Mouse (Mus musculus) G1E (cell line): ENCODE measurements at regions not wholly inside any gene's neighbourhood (a gene's known extent, or its start where the extent isn't known, plus 50 kb on each side); places are given as distances from the start of the nearest gene placed in this dataset.

Source experiments
- ATAC-seq: 2 replicates; pipeline ENCODE4 v1.8.0; 2016; ENCODE audit warnings: mild to moderate bottlenecking; ENCODE audit not compliant: insufficient number of reproducible peaks, poor library complexity, low FRiP score, severe bottlenecking; ENCODE audit errors: extremely low read depth
- DNase-seq: peaks from one replicate; pipeline ENCODE4 v3.0.0; 2012; ENCODE audit warnings: low spot score
- H3K27me3 ChIP-seq: 2 replicates; pipeline ENCODE4 v1.6.1; 2012; ENCODE audit warnings: mild to moderate bottlenecking, low read length, inconsistent platforms; ENCODE audit not compliant: insufficient read depth
- H3K36me3 ChIP-seq: replicated peaks from 2 replicates; pipeline ENCODE3; 2012; ENCODE audit warnings: mild to moderate bottlenecking, inconsistent platforms
- H3K4me1 ChIP-seq: 2 replicates; pipeline ENCODE4 v1.6.1; 2012; ENCODE audit warnings: low read depth, low read length, inconsistent platforms, mixed read lengths; ENCODE audit not compliant: insufficient read depth
- H3K4me3 ChIP-seq: 2 replicates; pipeline ENCODE4 v1.5.1; 2012; ENCODE audit warnings: low read depth, mild to moderate bottlenecking, inconsistent platforms, low read length, moderate library complexity, mixed read lengths
- H3K9me3 ChIP-seq: replicated peaks from 2 replicates; pipeline ENCODE4 v1.6.1; 2012; ENCODE audit warnings: inconsistent platforms
- CTCF ChIP-seq: IDR thresholded peaks from 2 replicates; pipeline ENCODE4 v1.5.1; 2012; ENCODE audit warnings: low read depth, low read length, inconsistent platforms, mixed read lengths
- GATA1 ChIP-seq: IDR thresholded peaks from 2 replicates; pipeline ENCODE4 v1.6.1; 2012; ENCODE audit warnings: borderline replicate concordance, low read length, inconsistent platforms, mixed read lengths
- GATA2 ChIP-seq: IDR thresholded peaks from 2 replicates; pipeline ENCODE4 v1.6.1; 2012; ENCODE audit warnings: low read depth, low read length, inconsistent platforms, borderline replicate concordance
- POLR2AphosphoS5 ChIP-seq: IDR thresholded peaks from 2 replicates; pipeline ENCODE4 v1.6.1; 2012; ENCODE audit warnings: low read depth, low read length, inconsistent platforms; ENCODE audit not compliant: insufficient replicate concordance
- TAL1 ChIP-seq: conservative IDR thresholded peaks from 2 replicates; pipeline ENCODE4 v1.6.1; 2012; ENCODE audit warnings: low read depth, low read length, inconsistent platforms, mixed read lengths

DNA sequence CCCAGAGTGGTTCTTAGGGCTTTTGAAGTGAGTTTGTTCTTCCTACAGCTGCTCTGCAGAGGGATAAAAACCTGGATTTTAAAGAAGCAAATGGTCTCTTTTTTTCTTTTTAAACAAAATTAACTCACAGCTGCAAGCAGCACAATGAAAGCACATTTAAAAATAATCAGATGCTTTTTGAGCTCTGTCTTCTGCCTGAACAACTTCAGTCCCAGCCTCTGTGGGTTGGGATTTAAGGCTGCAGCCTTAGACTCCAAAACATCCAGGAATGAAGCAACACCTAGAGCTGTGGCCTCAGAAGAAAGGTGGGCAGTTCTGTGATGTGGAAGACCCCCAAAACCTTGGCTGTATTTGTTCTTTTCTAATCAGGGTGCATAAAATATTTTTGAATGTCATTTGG lies 446.7 kb upstream of the Pkn2 start:
- ATAC-seq = no peak
- DNase-seq = no peak
- H3K4me1 ChIP-seq = no peaks in the 10 kb centered on the region
- TF ChIP-seq GATA1 (no peak), POLR2AphosphoS5 (no peak), GATA2 (no peak), TAL1 (no peak), CTCF (no peak)
- H3K27me3 ChIP-seq = no peaks in the 10 kb centered on the region
- H3K4me3 ChIP-seq = no peak overlapping the region
- peaks cover 14% of the 10 kb centered on the region; the same call in 1 of the 2 replicates for H3K9me3 ChIP-seq
- no peaks in the 10 kb centered on the region for H3K36me3 ChIP-seq

DNA sequence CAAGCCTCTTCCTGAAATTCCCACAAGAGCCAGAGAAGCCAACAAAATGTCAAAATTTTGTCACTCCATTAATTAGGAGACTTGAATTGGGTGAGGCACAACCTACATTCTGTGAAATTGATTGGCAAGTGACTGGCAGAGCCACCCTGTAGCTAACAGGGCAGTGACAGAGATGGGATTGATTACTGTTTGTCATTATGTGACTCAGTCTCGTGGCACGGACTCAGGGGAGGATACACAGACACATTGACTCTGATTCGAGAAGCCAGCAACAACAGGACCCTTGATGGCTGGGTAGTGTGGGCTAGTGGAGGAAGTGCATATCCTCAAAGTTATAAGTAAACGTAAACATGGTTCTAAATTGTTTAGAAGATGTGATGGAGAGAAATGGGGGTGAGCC lies 445.8 kb upstream of the Pkn2 start:
- TF ChIP-seq POLR2AphosphoS5 (no peak), CTCF (no peak), TAL1 (no peak), GATA1 (no peak), GATA2 (no peak)
- no peak for ATAC-seq
- peaks cover 12% of the 10 kb centered on the region; the same call in 1 of the 2 replicates for H3K9me3 ChIP-seq
- H3K4me3 ChIP-seq = no peak overlapping the region
- no peaks in the 10 kb centered on the region for H3K27me3 ChIP-seq
- no peak for DNase-seq
- H3K4me1 ChIP-seq = no peaks in the 10 kb centered on the region
- H3K36me3 ChIP-seq = no peaks in the 10 kb centered on the region

DNA sequence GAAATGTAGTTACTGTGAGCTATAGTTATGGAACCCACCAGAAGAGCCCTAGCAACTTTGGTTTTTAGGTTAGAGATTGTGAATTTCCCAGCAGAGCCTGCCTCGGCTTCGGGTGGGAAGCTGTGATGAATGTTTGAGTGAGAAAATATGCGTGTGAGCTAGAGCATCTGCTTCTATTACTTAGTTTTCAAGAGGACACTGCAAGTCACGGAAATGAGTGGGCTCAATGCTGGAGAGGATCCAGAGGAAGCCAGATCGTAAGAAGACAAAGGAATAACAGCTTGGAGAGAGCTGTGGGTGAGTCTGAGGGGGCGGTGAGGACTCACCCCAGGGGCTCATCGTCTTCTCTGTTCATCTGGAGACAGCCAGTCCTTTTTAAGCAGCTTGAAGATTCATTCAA lies 434.7 kb upstream of the Pkn2 start:
- ATAC-seq (no peak), DNase-seq (no peak)
- H3K9me3 ChIP-seq = peaks cover 17% of the 10 kb centered on the region
- no peak overlapping the region for H3K4me3 ChIP-seq
- no peaks in the 10 kb centered on the region for H3K4me1 ChIP-seq
- TF ChIP-seq POLR2AphosphoS5 (no peak), GATA2 (no peak), GATA1 (no peak), CTCF (no peak), TAL1 (no peak)
- no peaks in the 10 kb centered on the region for H3K36me3 ChIP-seq
- no peaks in the 10 kb centered on the region for H3K27me3 ChIP-seq

DNA sequence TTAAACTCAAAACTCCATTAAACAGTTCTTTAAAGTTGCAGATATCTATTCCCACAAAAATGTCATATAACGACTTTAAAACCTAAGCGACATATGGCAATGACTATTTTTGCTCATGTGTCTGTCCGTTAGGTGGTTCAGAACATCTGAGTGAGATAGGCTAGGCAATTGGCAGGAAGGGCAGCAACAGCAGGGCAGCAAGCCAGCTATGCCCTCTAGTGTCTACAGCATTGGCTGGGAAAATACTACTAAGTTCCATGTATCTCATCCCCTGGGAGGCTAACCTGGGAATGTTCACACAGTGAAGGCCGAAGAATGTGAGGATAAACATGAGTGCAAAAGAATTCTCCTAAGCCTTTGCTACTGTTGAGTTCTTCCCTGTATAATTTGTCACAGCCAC lies 410.0 kb upstream of the Pkn2 start:
- Histone ChIP-seq H3K27me3 (no peaks in the 10 kb centered on the region), H3K4me3 (no peak overlapping the region), H3K9me3 (peaks cover 11% of the 10 kb centered on the region), H3K36me3 (no peaks in the 10 kb centered on the region), H3K4me1 (no peaks in the 10 kb centered on the region)
- ATAC-seq = no peak
- TF ChIP-seq CTCF (no peak), GATA2 (no peak), GATA1 (no peak), POLR2AphosphoS5 (no peak), TAL1 (no peak)
- no peak for DNase-seq

DNA sequence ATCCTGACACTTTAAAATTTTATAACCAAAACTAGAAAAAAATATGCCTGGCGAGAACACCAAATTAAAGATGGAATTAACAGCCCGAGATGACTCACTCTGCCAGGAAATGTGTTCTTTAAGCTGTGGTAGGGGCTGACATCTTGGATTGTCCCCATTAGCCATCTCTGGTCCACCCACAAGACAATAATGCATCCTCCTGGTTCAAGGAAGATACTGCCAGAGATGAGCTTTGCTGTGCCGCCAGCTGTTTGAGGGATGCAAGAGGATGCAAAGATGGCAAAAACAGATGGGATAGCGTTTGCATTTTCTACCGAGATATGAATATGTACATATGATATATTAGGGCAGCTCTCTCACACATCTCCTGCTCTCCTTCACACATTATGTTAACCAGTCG lies 382.3 kb upstream of the Pkn2 start:
- DNase-seq (no peak), ATAC-seq (no peak)
- H3K4me1 ChIP-seq = no peaks in the 10 kb centered on the region
- H3K4me3 ChIP-seq = no peak overlapping the region
- H3K9me3 ChIP-seq = peaks cover 7% of the 10 kb centered on the region
- no peaks in the 10 kb centered on the region for H3K27me3 ChIP-seq
- H3K36me3 ChIP-seq = no peaks in the 10 kb centered on the region
- TF ChIP-seq POLR2AphosphoS5 (no peak), TAL1 (no peak), GATA1 (no peak), CTCF (no peak), GATA2 (no peak)

DNA sequence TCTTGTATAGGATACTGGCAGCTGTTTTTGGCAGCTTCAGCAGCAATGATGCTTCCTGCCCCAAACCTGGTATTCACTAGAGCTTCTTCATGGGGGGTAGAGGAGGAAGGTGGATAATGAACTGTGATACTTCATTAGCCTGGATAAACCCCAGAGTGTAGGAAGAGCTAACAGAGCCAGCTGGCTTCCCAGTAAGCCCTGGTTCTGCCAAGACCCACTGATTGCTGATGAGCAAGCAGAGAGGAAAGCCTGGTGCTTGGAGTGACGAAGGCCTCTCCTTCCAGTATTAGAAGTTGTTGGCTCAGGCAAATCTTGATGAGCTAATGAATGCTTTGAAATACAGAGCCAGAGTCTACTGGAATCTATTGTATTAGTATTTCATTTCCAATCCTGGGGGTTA lies 370.8 kb upstream of the Pkn2 start:
- no peak for ATAC-seq
- no peaks in the 10 kb centered on the region for H3K4me1 ChIP-seq
- no peak for DNase-seq
- H3K9me3 ChIP-seq = peaks cover 5% of the 10 kb centered on the region
- H3K27me3 ChIP-seq = no peaks in the 10 kb centered on the region
- no peaks in the 10 kb centered on the region for H3K36me3 ChIP-seq
- TF ChIP-seq TAL1 (no peak), GATA1 (no peak), POLR2AphosphoS5 (no peak), CTCF (no peak), GATA2 (no peak)
- no peak overlapping the region for H3K4me3 ChIP-seq

DNA sequence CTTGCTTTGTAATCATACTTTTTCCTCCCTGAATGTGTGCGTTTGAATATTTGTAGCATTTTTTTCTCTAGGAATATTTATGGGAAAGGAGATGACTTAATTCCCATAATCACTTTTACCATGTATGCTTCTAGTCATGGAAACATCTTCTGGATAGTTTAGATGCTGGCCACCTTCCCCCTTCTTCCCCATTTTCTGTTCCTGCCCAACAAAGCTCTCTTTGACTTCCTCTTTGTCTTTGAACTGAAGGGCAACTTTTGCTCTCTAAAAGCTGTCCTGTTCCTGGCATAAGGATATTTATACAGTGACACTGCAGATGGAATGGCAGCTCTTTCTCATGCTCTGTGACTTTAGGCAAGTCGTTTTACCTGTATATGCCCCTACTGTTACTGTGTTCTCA lies 370.2 kb upstream of the Pkn2 start:
- Histone ChIP-seq H3K4me3 (no peak overlapping the region), H3K27me3 (no peaks in the 10 kb centered on the region), H3K9me3 (peaks cover 5% of the 10 kb centered on the region), H3K4me1 (no peaks in the 10 kb centered on the region), H3K36me3 (no peaks in the 10 kb centered on the region)
- DNase-seq (no peak), ATAC-seq (no peak)
- TF ChIP-seq TAL1 (no peak), CTCF (no peak), GATA1 (no peak), GATA2 (no peak), POLR2AphosphoS5 (no peak)
